Mouse (Mus musculus) thymus, postnatal 25 days (tissue): ENCODE measurements at regions not wholly inside any gene's neighbourhood (a gene's known extent, or its start where the extent isn't known, plus 50 kb on each side); places are given as distances from the start of the nearest gene placed in this dataset.

Source experiments
- DNase-seq: peaks from one replicate; pipeline ENCODE4 v3.0.0; 2022

- no peak for DNase-seq
Measured at GRCm38 (mm10) chr11:24619021-24619420, 541.2 kb downstream of the Bcl11a start.

- no peak for DNase-seq
Measured at GRCm38 (mm10) chr11:24628619-24629018, 550.8 kb downstream of the Bcl11a start.

GRCm38 (mm10) chr11:24629431-24629830 is 551.6 kb downstream of the Bcl11a start:
- no peak for DNase-seq

- DNase-seq: no peak
Measured at GRCm38 (mm10) chr11:24630403-24630900, 552.6 kb downstream of the Bcl11a start.

- no peak for DNase-seq
Measured at GRCm38 (mm10) chr11:24631651-24632050, 553.8 kb downstream of the Bcl11a start.

- DNase-seq: no peak
Measured at GRCm38 (mm10) chr11:24636716-24637115, 558.9 kb downstream of the Bcl11a start.

- no peak for DNase-seq
Measured at GRCm38 (mm10) chr11:24643439-24644109, 565.7 kb downstream of the Bcl11a start.

- no peak for DNase-seq
Measured at GRCm38 (mm10) chr11:24652852-24653251, 575.0 kb downstream of the Bcl11a start.

GRCm38 (mm10) chr11:24664082-24664481 is 586.2 kb downstream of the Bcl11a start:
- DNase-seq: no peak

GRCm38 (mm10) chr11:24665310-24665709 is 587.5 kb downstream of the Bcl11a start:
- no peak for DNase-seq

GRCm38 (mm10) chr11:24671662-24672061 is 593.8 kb downstream of the Bcl11a start:
- DNase-seq: no peak

- DNase-seq: no peak
Measured at GRCm38 (mm10) chr11:24673248-24674207, 595.7 kb downstream of the Bcl11a start.

GRCm38 (mm10) chr11:24674208-24674571 is 596.3 kb downstream of the Bcl11a start:
- no peak for DNase-seq

GRCm38 (mm10) chr11:24677016-24677415 is 599.2 kb downstream of the Bcl11a start:
- DNase-seq: no peak

- no peak for DNase-seq
Measured at GRCm38 (mm10) chr11:24679581-24679980, 601.7 kb downstream of the Bcl11a start.

- DNase-seq: no peak
Measured at GRCm38 (mm10) chr11:24682423-24682822, 604.6 kb downstream of the Bcl11a start.

- no peak for DNase-seq
Measured at GRCm38 (mm10) chr11:24685545-24686467, 608.0 kb downstream of the Bcl11a start.

GRCm38 (mm10) chr11:24688160-24688782 is 610.4 kb downstream of the Bcl11a start:
- no peak for DNase-seq

- peak; percentile 28 for DNase-seq
Measured at GRCm38 (mm10) chr11:24689807-24690333, 612.0 kb downstream of the Bcl11a start.

GRCm38 (mm10) chr11:24693926-24694325 is 616.1 kb downstream of the Bcl11a start:
- DNase-seq: no peak

- DNase-seq: no peak
Measured at GRCm38 (mm10) chr11:24695010-24695720, 617.3 kb downstream of the Bcl11a start.
